Mouse (Mus musculus): ENCODE measurements around the gene Commd2.
A peak's percentile ranks its signal among the peaks of the same experiment; 100 is the strongest.

Commd2 gene

DNA sequence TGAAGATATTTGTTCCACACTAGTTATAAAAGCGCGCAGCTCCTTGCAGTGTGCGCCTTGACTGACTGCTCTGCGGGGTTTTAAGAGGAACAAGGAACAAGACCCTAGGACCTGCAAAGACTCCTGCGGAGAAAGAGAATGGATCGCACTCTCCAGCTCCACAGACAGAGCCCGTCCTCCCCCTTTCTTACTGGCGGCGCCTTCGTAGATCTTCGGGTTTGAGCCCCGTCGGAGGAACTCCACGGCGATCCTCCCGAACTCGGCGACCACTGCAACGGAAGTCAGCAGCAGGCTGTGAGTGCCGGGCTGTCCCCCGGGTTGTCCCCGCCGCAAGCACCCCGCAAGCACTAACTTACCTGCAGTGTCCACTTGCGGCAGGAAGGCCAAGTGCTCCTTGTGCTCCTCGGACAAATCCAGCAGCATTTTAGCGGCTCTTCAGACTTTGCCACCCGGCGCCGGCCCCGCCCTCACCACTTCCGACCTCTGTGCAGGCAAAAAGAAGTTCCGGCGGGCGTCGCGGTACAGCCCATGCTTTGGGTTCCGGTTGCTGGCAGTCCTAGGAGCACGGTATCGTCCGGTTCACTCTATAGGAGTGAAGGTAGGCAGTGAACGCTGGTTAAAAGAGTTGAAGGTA, at the start of gene Commd2:
Gene Commd2, minus strand, starts transcription at position 485 of the 634 bp plus-strand sequence.
- DNase-seq: peak; percentile 92 to 95

DNA sequence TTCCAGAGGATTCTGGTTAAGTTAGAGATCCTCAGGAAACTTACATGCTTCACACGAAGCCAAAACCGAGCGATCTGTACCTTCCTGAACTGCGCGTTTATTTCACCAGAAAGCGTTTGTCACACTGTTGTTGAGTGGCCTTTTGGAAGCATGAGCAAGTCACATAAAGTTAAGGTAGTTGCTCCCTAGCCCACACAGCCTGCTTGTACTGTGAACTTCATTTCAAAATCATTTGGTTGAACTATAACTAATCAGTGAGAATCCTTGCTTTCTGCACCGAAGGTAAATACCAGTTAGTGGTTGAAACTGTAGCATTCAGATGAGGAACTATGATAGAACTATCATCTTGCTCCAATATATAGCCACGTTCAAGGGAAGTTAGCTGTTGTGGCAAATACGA, 45.3 kb upstream of the Commd2 start:
- no peak for DNase-seq

GRCm38 (mm10) chr3:57696249-57696648, 44.7 kb upstream of the Commd2 start:
- no peak for DNase-seq

DNA sequence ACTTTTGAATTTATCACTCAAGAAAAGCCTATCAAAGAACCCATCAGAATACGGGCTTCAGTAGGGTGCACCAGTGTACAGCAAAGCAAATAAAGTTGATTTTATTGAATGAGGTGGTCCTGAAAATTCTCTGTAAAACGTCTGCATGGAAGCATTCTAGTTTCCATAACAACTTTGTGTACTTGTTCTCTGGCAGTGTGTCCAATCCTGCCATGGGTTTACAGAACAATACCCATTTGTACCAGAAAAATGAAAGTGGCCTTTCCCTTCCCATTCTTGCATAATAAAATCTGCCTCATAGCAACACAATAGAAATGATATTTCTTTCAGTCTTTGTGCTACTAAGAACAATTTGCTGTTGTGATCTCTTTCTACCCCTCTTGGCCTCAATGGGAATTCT, 41.2 kb upstream of the Commd2 start, which contains the start of gene Ankub1:
Gene Ankub1, minus strand, starts transcription at position 81 of the 400 bp plus-strand sequence.
- DNase-seq: no peak

DNA sequence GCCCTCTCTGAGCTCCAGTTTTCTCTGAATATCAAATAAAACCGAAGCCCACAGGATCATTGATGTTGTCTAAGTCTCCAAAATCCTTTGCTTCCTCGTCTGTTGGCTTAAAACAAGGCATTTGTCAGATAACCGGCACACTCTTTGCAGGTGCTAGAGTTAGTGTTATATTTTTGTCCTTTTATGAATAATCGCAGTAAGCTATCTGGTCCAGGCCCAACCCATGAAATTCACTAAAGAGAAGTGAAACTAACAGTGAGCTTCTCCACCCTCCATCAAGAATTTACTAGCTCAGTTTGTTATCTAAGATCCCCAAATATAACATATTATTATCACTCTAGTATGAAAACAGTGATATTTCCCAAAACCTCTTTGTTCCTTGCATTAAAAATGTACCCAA, 40.3 kb upstream of the Commd2 start:
- DNase-seq: no peak

DNA sequence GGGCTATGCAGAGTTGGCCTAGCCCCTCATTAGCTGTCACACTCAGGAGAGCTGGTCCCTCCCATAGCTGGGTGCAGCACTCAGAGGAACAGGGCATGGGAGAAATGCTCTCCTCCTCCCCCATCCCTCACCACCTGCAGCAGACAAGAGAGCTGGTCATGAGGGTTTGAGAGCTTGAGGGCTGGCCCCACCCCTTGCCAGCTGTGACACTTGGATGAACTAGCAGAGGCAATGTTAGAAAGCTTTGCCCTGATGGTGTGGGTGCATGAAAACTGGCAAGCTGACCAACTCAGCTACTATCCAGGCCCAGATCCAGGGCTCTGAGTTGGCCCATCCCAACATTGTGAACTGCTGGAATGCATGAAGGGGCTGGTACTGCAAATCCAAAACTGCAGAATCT, 26.3 kb upstream of the Commd2 start:
- no peak for DNase-seq

DNA sequence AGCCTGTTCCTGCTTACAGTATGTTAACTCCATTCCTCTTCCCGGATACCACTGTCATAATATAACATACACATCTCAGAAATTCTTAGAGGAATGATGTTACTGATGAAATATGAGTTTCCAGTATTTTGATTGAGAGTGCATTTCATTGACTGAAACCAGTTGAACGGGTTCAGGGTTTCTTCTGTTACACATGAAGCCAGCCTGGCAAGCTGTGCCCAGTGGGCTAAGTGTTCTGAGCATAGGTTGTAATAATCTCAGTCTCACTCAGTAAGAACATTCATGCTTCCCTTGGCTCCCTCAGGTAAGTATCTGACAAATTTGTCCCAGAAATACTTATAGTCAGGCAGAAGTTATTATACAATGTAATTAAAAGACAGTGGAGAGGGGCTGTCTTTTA, 22.6 kb upstream of the Commd2 start:
- no peak for DNase-seq

- DNase-seq: peak; percentile 54 to 66
These were observed 22.1 kb upstream of the Commd2 start for GRCm38 (mm10) chr3:57673586-57673985.

DNA sequence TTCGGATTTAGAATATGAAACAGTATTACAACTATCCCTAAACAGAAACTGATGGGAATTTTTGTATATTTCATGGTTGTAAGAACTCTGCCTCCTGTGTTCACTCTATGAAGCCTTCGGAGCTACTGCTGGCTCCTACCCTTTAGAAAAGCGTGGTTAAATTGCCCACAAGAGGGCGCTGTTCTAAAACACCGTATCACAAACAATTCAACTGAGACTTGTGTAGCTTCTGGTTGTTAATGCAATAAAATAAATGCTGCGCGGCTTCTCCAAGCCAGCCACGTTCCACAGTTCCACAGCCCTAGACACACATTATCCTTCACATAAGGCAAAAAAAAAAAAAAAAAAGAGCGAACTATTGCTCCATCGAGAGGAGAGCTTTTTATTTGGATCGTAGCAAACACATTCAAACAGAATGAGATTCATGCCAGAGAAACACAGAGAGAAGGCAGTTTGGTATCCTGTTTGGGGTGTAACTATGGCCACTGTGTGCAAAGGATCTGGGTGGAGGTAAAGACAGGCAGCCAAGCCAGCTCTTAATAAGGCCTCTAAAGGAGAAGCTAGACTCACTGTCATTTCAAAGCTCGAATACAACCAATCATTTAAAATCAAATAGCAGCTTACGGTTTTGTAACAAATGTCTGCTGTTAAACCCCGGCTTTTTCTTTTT, 15.7 kb upstream of the Commd2 start:
- peak in 1 of 2 experiments; percentile 68 for DNase-seq

DNA sequence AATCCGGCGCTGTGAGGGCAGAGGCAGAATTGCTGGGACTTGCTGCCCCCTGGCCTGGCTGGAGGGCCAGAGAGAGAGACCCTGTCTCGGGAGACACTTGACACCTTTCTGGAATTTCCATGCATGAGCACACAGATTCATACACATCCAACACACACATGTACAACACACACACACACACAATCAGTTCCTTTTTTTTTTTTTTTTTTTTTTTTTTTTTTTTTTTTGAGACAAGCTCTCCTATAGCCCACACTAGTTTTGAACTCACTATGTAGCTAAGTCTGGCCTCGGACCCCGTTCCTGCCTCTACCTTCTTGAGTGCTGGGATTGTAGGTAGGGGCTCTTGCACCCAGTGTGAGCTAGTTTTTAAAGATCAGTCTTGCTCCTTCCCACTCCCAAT, 14.4 kb upstream of the Commd2 start:
- DNase-seq: no peak

- no peak for DNase-seq
These were observed 13.2 kb upstream of the Commd2 start for GRCm38 (mm10) chr3:57664682-57665081.

GRCm38 (mm10) chr3:57663731-57664130, 12.2 kb upstream of the Commd2 start:
- DNase-seq: peak in 1 of 2 experiments; percentile 43

DNA sequence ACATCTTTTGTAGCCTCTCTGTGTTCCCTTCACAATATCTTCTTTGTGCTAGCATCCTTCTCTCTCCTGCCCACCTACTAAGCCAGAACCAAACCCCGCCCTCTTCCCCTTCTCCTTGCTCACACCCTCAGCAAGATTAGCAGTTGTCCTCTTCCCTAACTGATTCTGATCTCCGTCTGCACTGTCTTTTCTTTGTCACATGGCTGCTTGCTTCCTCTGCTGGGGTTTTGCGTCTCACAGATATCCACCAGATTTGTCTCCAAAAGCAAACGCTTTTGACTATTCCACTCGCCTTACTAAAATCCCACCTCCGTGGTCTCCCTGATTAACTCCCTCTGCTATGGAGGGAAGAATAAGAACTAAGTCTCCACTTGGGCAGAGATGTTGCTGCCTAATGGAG, 7.1 kb upstream of the Commd2 start:
- no peak for DNase-seq

DNA sequence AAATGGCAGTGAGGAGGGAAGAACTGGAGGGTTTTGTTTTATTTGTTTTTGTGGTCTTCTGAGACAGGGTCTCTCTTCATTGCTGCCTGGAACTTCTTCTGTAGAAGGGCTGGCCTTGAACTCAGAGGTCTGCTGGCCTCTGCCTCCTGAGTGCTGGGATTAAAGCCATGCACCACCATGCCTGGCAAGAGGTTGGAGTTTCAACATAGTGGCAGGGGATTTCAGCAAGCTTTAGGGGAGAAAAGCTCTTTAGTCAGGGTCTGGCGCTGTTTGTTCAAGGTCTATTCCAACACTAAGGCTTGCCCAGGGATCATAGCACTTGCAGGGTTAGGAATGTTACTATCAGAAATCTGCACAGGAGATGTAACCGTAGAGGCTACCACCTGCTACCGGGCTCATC, 2.1 kb upstream of the Commd2 start:
- DNase-seq: no peak

- no peak for DNase-seq
These were observed 970 bp upstream of the Commd2 start for GRCm38 (mm10) chr3:57652485-57652884.

- DNase-seq: no peak
These were observed 347 bp upstream of the Commd2 start for GRCm38 (mm10) chr3:57651865-57652259.

- DNase-seq: no peak
These were observed 8.3 kb downstream of the Commd2 start for GRCm38 (mm10) chr3:57643191-57643590.

DNA sequence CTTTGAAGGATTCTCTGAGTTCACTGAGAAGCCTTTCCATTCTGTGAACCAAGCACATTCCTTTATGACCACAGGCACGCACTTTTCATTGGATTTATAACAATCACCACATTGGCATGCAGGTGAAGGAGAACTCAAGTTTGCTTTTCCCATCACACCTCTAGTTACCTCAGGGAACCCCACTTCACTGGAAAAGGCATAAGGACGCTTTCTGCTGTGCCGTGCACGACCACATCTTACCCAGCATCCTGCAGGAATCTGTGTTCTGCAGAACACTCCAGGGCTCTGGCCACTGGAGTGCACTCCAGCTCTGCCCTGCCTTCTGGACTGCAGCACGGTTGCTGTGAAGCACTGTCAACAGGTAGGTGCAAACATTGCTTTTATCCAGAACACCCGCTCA, 13.9 kb downstream of the Commd2 start:
- peak; percentile 61 to 90 for DNase-seq

DNA sequence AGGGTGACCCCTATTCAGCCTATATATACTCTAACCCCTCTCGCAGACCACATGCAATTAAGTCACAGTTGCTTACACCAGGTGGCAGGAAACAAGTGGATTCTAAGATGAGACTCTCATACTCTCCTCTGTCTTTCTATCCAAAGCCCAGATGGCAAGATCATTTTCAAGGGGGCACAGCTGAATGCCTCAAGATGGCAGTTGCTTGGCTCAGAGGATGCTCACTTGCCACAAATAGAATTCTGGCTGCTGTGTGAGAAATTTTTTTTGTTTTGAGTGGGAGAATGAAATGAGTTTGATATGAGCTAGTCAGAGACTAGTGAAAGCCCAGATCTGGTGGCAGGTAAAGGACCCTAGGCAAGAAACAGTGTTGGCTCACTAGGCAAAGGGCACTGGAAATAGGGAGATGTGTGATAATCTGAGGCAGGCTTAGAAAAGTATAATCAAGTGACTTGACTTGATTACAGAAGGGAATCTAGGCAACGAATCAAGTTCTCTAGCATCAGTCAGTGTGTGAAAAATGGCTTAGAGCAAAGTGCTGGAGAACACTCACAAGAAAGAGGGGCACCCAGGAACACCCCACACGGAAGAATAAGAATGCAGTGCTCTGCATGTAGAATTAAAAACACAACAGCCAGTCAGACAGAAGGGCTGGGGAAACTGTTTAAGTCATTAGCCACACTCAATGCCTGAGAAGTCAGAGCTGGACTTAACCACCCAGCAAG, 16.6 kb downstream of the Commd2 start:
- no peak for DNase-seq

DNA sequence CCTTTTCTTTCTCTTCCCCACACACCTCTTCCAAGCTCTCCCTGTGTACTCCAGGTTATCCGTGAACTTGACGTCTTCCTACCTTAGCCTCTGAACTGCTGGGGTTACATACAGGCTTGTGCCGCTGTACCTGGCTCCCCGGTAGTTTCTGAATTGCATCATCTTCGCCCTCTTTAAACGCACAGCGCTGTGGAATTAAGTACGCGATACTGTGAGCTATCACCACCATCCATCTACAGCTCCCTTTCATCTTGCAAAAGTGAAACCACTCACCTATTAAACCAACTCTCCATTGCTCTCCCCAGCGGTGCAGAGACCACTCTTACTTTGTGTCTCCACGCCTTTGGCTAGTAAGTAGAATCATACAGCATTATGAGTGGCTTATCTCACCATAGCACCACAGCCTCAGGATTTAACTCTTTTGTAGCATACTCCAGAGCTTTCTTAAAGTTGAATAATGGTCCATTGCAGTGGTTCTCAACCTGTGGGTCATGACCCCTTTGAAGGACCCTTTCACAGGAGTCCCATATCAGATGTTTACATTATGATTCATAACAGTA, 24.5 kb downstream of the Commd2 start:
- no peak for DNase-seq

DNA sequence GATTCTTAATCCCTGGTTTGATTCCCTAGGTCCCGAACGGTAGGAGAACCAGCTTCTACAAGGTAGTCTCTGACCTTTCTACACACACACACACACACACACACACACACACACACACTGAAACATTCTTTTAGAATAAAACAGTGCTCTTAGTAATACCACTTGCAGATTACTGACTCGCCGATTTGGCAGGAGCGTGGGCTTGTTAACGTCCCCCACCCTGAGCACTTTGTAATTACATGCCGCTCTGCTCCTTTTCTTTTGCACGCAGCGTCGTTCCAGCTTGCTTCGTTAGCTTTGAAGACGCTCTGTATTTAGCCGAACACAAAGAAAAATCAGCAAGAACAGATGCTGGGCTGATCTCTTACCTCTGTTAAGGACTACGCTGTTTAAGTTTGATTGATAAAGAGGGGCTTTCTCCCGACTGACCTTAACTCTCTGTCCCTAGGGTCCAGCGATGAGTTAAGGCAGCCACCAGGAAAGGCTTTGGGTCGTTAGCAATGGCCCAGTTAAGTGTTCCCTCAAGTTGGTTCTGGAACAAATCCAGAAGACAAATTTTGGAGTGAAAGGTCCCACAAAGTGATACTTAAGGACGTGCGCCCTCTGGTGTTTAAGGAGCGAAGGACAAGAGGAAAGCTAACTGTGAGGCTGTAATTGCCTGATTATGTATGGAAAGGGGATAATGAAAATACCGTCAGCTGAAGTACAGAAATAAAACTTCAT, 26.1 kb downstream of the Commd2 start:
- DNase-seq: peak; percentile 49 to 81

- no peak for DNase-seq
These were observed 31.8 kb downstream of the Commd2 start for GRCm38 (mm10) chr3:57619718-57620117.

DNA sequence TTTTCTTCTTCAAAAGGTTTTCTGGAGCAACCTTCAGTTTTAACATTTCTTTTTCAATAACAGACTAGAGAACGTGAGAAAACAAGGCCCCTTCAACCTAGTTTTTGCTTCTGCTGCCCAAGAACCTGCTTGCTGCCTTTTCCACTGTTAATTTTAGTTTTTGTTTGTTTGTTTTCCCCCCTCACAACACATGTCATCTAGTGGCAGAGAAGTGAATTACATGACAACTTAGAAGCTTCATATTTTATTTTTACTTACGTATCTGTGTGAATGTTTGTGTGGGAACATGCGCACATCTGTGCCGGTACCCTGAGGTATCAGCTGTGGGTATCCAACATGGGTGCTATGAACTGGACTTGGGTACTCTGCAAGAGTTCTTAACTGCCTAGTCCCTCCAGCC, 35.9 kb downstream of the Commd2 start:
- no peak for DNase-seq
